Mouse (Mus musculus): ENCODE results near the gene Usp5. TPM values are rescaled to one million over a fixed set of nuclear protein-coding genes. Genes with fewer than 3 reads are reported as not detected.
"Not testable (repeated sequence)": the region's sequence is repeated elsewhere in the genome, so short reads cannot be mapped to it uniquely, and the experiment has no call there.

Gene Usp5
- total and polyA plus RNA-seq, 3 experiments, result 51.0 to 72.3 (median 68.4) TPM

DNA sequence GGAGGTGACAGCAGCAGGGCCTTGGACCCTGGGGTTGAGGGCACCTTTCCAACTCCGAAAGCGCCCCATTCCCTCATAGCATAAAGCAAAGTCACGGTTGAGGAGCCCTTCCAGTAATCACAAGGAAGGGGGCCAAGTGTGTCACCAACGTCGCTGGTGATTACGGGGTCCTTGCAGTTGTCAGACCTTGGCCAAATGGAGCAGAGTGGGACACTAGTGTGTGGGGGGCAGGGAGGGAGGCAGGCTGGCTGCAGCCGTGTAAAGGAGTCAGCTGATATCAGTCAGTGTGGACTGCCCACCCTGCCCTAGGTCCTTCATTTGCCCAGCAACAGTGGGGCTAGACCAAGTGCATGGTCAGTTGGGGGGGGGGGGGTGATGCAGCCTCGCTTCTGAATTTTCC, 14.8 kb downstream of the Usp5 start:
- no peaks in the 10 kb centered on the region for H3K79me2 ChIP-seq (replicated peaks; ENCODE audit: control insufficient read depth, insufficient read depth, low read length)
- TF ChIP-seq POLR2A (IDR thresholded peaks at IDR 0.05; ENCODE audit: insufficient read depth, low read depth, low read length) (no peak), EP300 (IDR thresholded peaks at IDR 0.05; ENCODE audit: insufficient read depth, low read depth, low read length) (no peak), CTCF (IDR thresholded peaks at IDR 0.05) (no peak)
- H3K4me1 ChIP-seq (ENCODE audit: control insufficient read depth, insufficient read depth, low read length), result peaks cover 8% of the 10 kb centered on the region
- H3K36me3 ChIP-seq (ENCODE audit: control insufficient read depth, insufficient read depth, low read length), result no peaks in the 10 kb centered on the region; the same call in 1 of the 2 replicates
- H3K27ac ChIP-seq, result peak overlapping the region; percentile 92; the same call in 1 of the 2 replicates
- 41% methylated on average over 8 of the region's 8 CpGs for WGBS
- 0 out of 2 replicates have a peak overlapping the region, but pooled peaks have one; percentile 6 for H3K9ac ChIP-seq (ENCODE audit: low read depth, low read length)
- no peak for DNase-seq
- intact Hi-C loops (cut with DNase I), result no loop called here
- H3K27me3 ChIP-seq (ENCODE audit: control insufficient read depth, insufficient read depth, low read length), result no peaks in the 10 kb centered on the region
- H3K4me3 ChIP-seq, result peak overlapping the region; percentile 85; the same call in 1 of the 2 replicates

DNA sequence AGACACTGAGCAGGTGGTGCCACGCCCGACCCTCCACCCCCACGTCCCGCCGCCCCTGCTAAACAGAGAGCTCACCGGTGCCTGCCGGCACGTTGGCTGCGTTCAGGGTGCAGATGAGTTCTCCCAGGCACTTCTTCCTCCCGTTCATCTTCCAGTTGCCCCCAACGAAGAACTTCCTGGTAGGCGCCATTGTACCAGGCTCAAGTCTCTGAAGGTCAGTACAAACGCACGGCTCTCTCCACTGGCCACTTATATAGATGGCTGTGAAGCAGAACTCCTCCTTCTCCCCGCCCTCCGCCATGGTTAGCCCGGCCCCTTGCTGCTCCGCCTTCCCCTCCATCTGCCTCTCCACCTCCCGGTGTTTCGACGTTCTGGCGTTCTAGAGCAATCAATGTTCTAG, 15.4 kb downstream of the Usp5 start, which contains the start of gene Tpi1:
Gene Tpi1 (minus strand): TSS at position 364 of the 400 bp plus-strand sequence.
- intact Hi-C loops (cut with DNase I), result no loop called here
- Histone ChIP-seq H3K36me3 (ENCODE audit: control insufficient read depth, insufficient read depth, low read length) (no peaks in the 10 kb centered on the region; the same call in 1 of the 2 replicates), H3K4me1 (ENCODE audit: control insufficient read depth, insufficient read depth, low read length) (peaks cover 8% of the 10 kb centered on the region), H3K27me3 (ENCODE audit: control insufficient read depth, insufficient read depth, low read length) (no peaks in the 10 kb centered on the region), H3K27ac (peak within 1 kb of the TSS; percentile 92), H3K9ac (ENCODE audit: low read depth, low read length) (peak within 1 kb of the TSS; percentile 70), H3K79me2 (replicated peaks; ENCODE audit: control insufficient read depth, insufficient read depth, low read length) (no peaks in the 10 kb centered on the region), H3K4me3 (peak within 1 kb of the TSS; percentile 85)
- under 1% methylated on average over 22 of the region's 22 CpGs for WGBS
- TF ChIP-seq CTCF (IDR thresholded peaks at IDR 0.05) (no peak), EP300 (IDR thresholded peaks at IDR 0.05; ENCODE audit: insufficient read depth, low read depth, low read length) (peak; percentile 91), POLR2A (IDR thresholded peaks at IDR 0.05; ENCODE audit: insufficient read depth, low read depth, low read length) (peak; percentile 99)
- DNase-seq, result peak; percentile 92 to 93

DNA sequence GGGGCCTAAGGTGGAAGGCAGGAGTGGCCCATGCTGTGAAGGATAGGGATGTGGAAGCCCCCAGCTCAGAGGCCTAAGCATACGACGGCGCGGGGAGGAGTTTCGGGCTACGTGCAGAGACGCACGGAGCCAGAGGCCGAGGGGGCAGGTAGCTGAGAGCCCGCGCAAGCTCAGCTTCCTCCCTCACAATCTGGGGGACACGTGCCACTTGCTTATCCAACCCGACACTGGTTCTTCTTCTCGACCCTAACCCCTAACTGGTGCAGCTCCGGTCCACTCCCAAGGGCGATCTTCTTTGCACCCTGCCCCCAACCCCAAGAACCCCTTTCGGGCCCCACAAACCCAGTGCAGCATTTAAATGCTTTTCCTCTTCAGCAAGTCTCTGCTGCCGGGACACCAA, 15.8 kb downstream of the Usp5 start:
- TF ChIP-seq EP300 (IDR thresholded peaks at IDR 0.05; ENCODE audit: insufficient read depth, low read depth, low read length) (no peak), CTCF (IDR thresholded peaks at IDR 0.05) (no peak)
- intact Hi-C loops (cut with DNase I), result no loop called here

DNA sequence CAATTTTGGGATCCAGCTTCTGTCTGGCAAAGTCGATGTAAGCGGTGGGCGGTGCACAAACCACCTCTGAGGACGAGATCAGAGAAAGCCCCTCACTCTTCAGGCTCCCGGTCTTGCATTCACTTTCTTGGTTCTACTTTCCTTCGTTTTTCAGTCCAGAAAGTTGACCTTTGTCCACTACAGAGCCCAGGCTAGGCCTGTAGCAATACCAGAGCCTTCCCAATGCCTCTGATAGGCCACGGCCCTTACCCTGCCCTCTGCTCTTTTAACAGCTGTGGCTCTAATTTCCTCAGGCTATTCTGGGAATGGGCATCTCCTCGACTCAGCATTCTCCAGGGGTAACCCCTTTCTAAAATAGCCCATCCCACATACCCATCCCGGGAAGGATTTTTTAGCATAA, 16.4 kb downstream of the Usp5 start:
- H3K27ac ChIP-seq, result peak overlapping the region; percentile 92
- H3K27me3 ChIP-seq (ENCODE audit: control insufficient read depth, insufficient read depth, low read length), result no peaks in the 10 kb centered on the region
- DNase-seq, result peak; percentile 12 to 24
- peak overlapping the region; percentile 85 for H3K4me3 ChIP-seq
- no peaks in the 10 kb centered on the region; the same call in 1 of the 2 replicates for H3K36me3 ChIP-seq (ENCODE audit: control insufficient read depth, insufficient read depth, low read length)
- 27% methylated on average over 9 of the region's 9 CpGs for WGBS
- TF ChIP-seq EP300 (IDR thresholded peaks at IDR 0.05; ENCODE audit: insufficient read depth, low read depth, low read length) (no peak), CTCF (IDR thresholded peaks at IDR 0.05) (no peak)
- H3K9ac ChIP-seq (ENCODE audit: low read depth, low read length), result peak overlapping the region; percentile 70
- no peaks in the 10 kb centered on the region for H3K79me2 ChIP-seq (replicated peaks; ENCODE audit: control insufficient read depth, insufficient read depth, low read length)
- intact Hi-C loops (cut with DNase I), result no loop called here
- peaks cover 13% of the 10 kb centered on the region for H3K4me1 ChIP-seq (ENCODE audit: control insufficient read depth, insufficient read depth, low read length)

More for the DNA sequence above, 15.8 kb downstream of the Usp5 start:
- WGBS, result under 1% methylated on average over 18 of the region's 18 CpGs
- Histone ChIP-seq H3K4me1 (ENCODE audit: control insufficient read depth, insufficient read depth, low read length) (peaks cover 8% of the 10 kb centered on the region), H3K36me3 (ENCODE audit: control insufficient read depth, insufficient read depth, low read length) (no peaks in the 10 kb centered on the region; the same call in 1 of the 2 replicates), H3K79me2 (replicated peaks; ENCODE audit: control insufficient read depth, insufficient read depth, low read length) (no peaks in the 10 kb centered on the region), H3K27me3 (ENCODE audit: control insufficient read depth, insufficient read depth, low read length) (no peaks in the 10 kb centered on the region), H3K27ac (peak overlapping the region; percentile 92), H3K4me3 (peak overlapping the region; percentile 85), H3K9ac (ENCODE audit: low read depth, low read length) (peak overlapping the region; percentile 70)
- DNase-seq, result peak; percentile 72 to 75

DNA sequence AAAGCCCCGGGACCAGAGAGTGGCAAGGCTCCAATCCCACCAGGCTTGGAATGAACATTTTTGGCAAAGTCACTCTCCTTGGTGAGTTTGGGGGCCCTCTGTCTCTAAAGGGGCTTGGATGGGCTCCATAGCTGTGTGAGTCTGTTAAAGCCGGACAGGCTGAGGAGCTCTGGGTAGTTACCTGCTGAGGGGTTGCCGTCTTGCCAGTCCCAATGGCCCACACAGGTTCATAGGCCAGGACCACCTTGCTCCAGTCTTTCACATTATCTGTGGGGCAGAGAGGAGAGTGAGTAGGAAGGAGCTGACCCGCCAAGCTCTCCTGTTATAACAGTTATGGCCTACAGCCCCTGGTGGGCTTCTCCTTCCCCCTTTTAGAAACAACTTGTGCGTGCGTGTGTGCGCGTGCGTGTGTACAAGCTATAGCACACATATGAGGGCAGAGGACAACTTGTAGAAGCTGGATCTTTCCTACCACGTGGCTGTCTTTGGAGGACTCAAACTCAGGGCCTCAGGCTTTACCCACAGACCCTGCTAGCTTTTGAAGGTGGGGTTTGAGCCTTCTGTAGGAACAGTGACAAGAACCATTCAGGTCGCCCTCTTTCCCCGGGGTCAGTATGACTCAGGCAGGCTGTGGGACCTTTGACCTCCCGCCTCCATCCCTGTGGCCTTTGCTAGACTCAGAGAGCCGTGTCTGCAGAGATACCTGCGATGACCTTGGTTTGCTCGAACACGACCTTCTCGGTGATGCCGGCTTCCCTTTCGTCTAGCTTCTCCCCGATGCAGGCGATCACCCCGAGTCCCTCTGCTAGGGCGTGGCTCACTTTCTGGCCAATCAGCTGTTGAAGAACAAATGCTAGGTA, 17.4 kb downstream of the Usp5 start:
- TF ChIP-seq EP300 (IDR thresholded peaks at IDR 0.05; ENCODE audit: insufficient read depth, low read depth, low read length), result no peak
- no peak for TF ChIP-seq POLR2A (IDR thresholded peaks at IDR 0.05; ENCODE audit: insufficient read depth, low read depth, low read length)
- no peak for TF ChIP-seq CTCF (IDR thresholded peaks at IDR 0.05)
- Histone ChIP-seq H3K79me2 (replicated peaks; ENCODE audit: control insufficient read depth, insufficient read depth, low read length) (no peaks in the 10 kb centered on the region), H3K27me3 (ENCODE audit: control insufficient read depth, insufficient read depth, low read length) (no peaks in the 10 kb centered on the region), H3K9ac (ENCODE audit: low read depth, low read length) (no peak overlapping the region), H3K4me3 (no peak overlapping the region; the same call in 1 of the 2 replicates), H3K36me3 (ENCODE audit: control insufficient read depth, insufficient read depth, low read length) (no peaks in the 10 kb centered on the region; the same call in 1 of the 2 replicates), H3K4me1 (ENCODE audit: control insufficient read depth, insufficient read depth, low read length) (peaks cover 16% of the 10 kb centered on the region), H3K27ac (no peak overlapping the region)
- intact Hi-C loops (cut with DNase I), result no loop called here
- peak; percentile 7 to 13 for DNase-seq
- WGBS, result 72% methylated on average over 24 of the region's 24 CpGs

DNA sequence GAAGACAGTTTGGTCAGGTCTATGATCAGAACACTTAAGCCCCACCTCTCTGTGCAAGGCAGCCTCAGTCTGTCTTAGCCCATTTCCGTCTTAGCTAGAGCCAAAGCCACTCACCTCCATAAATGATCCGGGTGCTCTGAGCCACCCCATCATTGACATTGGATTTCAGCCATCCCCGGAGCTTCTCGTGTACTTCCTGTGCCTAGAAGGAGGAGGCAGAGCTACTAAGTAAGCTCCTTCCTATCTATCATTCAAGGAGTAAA, 17.9 kb downstream of the Usp5 start:
- no peak overlapping the region for H3K4me3 ChIP-seq
- 41% methylated on average over 4 of the region's 4 CpGs for WGBS

DNA sequence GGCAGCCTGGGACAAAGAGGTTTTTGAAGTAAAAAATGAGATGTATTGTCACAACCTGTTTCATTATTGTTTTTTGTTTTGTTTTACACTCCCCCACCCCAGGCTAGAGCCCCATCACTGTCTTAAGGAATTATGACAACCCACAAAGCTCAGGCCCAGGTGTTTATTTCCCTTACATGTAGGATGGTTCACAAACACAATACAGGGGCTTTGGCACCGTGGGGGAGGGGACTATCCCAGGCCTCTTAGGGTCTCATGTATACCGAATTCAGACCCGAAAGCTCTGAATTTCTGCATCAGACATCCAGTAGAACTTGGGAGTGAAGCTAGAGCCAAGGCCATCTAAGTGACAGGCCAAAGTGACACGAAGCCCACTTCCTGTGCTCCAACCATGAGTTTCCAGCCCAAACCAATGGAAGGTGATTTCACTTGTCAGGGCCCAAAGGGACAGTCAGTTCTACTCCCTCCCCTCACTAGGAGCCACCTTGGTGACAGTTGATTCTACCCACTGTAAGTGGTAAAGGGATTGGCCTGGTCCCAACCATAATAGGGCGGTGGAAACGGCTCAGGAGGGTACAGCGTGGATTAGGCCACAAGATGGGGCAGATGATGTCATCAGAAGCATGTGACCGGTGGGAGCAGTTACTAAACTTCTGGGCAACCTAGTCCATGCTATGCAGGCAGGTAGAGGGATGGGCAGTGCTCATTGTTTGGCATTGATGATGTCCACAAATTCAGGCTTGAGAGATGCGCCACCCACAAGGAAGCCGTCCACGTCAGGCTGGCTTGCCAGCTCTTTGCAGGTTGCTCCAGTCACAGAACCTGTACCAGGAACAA, 18.5 kb downstream of the Usp5 start:
- DNase-seq, result peak; percentile 10 to 16
- peaks cover 16% of the 10 kb centered on the region for H3K4me1 ChIP-seq (ENCODE audit: control insufficient read depth, insufficient read depth, low read length)
- 70% methylated on average over 11 of the region's 11 CpGs for WGBS
- H3K9ac ChIP-seq (ENCODE audit: low read depth, low read length); H3K27me3 ChIP-seq (ENCODE audit: control insufficient read depth, insufficient read depth, low read length); H3K4me3 ChIP-seq; intact Hi-C loops (cut with DNase I); H3K36me3 ChIP-seq (ENCODE audit: control insufficient read depth, insufficient read depth, low read length); H3K27ac ChIP-seq; H3K79me2 ChIP-seq (replicated peaks; ENCODE audit: control insufficient read depth, insufficient read depth, low read length): not testable (repeated sequence)

More for the DNA sequence above, 17.9 kb downstream of the Usp5 start:
- H3K9ac ChIP-seq (ENCODE audit: low read depth, low read length), result no peak overlapping the region
- no peaks in the 10 kb centered on the region for H3K79me2 ChIP-seq (replicated peaks; ENCODE audit: control insufficient read depth, insufficient read depth, low read length)
- DNase-seq, result no peak
- intact Hi-C loops (cut with DNase I), result no loop called here
- H3K4me1 ChIP-seq (ENCODE audit: control insufficient read depth, insufficient read depth, low read length), result peaks cover 16% of the 10 kb centered on the region
- H3K27ac ChIP-seq, result no peak overlapping the region
- no peaks in the 10 kb centered on the region for H3K27me3 ChIP-seq (ENCODE audit: control insufficient read depth, insufficient read depth, low read length)
- no peaks in the 10 kb centered on the region; the same call in 1 of the 2 replicates for H3K36me3 ChIP-seq (ENCODE audit: control insufficient read depth, insufficient read depth, low read length)
- TF ChIP-seq POLR2A (IDR thresholded peaks at IDR 0.05; ENCODE audit: insufficient read depth, low read depth, low read length) (no peak), CTCF (IDR thresholded peaks at IDR 0.05) (no peak), EP300 (IDR thresholded peaks at IDR 0.05; ENCODE audit: insufficient read depth, low read depth, low read length) (no peak)
